Mouse (Mus musculus): ENCODE data around the gene Tk2.
A peak's percentile ranks its signal among the peaks of the same experiment; 100 is the strongest.

Tk2 gene

DNA sequence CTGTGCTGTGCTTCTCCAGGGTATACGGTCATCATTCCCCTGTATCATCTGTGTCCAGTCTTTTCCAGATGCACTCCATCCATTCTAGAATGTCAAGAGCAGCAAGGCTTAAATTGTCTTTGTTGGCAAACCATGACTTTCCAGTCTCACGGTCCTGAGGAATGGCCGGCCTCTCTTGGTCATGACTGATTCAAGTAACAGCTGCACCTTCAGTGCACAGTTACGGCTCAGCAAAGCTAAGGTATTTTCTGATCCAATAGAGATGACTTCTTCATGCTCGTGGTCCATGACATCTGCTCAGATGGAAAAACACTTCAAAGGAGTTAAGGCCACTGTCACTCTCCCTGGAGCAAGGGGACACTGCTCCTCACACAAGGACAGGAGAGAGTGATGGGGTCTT lies 21.3 kb downstream of the Tk2 start:
- DNase-seq (ENCODE audit: extremely low read depth, low read depth): no peak

DNA sequence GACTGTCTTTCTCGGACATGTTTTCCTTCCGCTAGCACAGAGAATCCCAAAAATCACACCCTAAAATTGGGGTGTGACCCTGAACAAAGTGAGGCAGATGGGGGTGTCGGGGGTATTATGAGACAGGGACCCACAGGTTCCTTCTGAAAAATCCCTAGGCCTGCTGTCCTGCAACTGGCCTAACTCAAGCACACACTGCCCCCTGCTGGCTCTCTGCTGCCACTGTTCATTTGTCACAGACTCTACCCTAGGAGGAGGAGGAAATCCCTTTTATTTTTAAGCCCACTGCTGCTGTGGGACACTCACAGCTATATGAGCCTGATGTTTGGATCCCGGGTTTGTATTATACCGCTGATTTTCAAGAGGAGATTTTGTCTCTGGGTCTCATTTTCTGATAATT lies 28.6 kb downstream of the Tk2 start:
- DNase-seq (ENCODE audit: extremely low read depth, low read depth): peak; percentile 65

GRCm38 (mm10) chr8:104219079-104219478 lies 29.3 kb downstream of the Tk2 start:
- peak; percentile 75 for DNase-seq (ENCODE audit: extremely low read depth, low read depth)

GRCm38 (mm10) chr8:104217601-104218000 lies 30.8 kb downstream of the Tk2 start:
- no peak for DNase-seq (ENCODE audit: extremely low read depth, low read depth)

- no peak for DNase-seq (ENCODE audit: extremely low read depth, low read depth)
These were observed 43.1 kb downstream of the Tk2 start for GRCm38 (mm10) chr8:104205292-104205691.

- DNase-seq (ENCODE audit: extremely low read depth, low read depth): no peak
These were observed 46.0 kb downstream of the Tk2 start for GRCm38 (mm10) chr8:104202320-104202719.

DNA sequence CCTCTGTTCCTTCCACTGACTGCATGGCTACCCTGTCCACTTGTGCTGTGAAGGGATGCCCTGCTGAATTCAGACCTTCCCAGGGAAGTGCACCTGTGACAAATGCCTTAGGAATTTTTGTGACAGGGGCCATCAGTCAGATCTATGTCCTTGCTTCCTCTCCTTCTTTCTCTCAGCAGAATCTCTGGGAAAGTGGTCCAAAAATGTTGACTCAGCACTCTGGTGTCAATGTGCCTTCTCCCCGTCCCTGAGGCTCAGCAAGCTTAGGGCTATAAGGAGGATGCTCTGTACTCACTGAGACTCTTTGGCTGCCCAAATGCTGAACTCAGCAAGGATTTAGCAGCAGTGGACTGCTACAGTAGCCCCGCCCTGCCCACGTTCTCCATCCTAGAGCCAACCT lies 46.7 kb downstream of the Tk2 start:
- no peak for DNase-seq (ENCODE audit: extremely low read depth, low read depth)

DNA sequence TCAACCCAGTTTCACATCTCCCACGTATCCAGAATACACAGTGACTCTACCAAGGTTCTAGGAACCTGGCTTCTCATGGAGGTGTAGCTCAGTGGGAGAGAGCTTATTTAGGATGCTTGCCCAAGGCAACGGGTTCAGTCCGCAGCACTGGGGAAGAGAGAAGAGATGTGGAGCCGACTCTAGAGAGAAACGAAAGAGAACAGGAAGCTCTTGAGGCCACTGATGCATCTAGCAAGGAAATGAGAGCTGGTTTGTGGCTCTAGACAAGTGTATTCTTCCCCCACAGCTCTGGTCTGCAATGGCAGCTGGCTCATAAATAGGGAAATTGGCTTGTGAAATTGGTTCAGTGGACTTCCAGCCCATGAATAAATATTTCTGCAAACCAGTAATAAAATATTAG lies 48.6 kb downstream of the Tk2 start:
- no peak for DNase-seq (ENCODE audit: extremely low read depth, low read depth)

GRCm38 (mm10) chr8:104191496-104191895 lies 56.9 kb downstream of the Tk2 start:
- no peak for DNase-seq (ENCODE audit: extremely low read depth, low read depth)

GRCm38 (mm10) chr8:104190777-104191468 lies 57.4 kb downstream of the Tk2 start:
- DNase-seq (ENCODE audit: extremely low read depth, low read depth): no peak

DNA sequence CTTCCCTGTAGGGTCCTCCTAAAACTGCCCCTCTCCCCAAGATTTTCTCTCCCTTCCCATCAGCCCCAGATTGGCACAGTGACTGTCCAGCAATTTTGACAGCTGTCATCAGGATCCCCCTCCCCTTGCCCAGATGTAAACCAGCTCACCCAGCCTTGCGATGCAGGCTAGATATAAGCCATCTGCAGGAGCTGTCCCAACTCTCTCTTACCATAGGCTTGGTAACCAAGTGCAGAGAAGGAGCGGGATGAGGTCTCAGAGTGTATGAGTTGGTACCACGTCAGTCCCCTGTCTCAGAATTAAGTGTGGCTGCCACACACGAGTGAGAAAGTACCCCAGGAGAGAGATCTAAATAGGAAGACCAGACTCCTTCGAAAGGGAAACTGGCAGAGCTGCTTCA lies 59.9 kb downstream of the Tk2 start:
- DNase-seq (ENCODE audit: extremely low read depth, low read depth): no peak

GRCm38 (mm10) chr8:104187622-104188021 lies 60.7 kb downstream of the Tk2 start:
- no peak for DNase-seq (ENCODE audit: extremely low read depth, low read depth)

DNA sequence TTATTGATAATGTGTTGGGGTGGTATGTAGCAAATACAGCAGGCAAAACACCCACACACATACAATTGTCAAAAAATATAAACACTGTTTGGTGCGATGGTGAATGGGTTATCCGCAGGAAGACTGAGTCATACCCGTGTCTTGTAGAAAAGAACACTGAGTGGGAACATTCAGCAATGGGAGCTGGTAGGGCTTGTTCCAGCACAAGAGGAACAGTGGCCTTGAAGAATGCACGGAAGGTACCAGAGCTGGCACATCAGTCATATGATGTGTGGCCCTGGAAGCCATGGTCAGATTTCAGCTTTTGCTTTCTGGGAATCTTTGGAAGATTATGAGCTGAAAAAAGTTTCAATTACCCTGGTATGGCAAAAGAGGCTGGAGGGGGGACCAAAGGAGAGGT lies 61.5 kb downstream of the Tk2 start:
- DNase-seq (ENCODE audit: extremely low read depth, low read depth): no peak

DNA sequence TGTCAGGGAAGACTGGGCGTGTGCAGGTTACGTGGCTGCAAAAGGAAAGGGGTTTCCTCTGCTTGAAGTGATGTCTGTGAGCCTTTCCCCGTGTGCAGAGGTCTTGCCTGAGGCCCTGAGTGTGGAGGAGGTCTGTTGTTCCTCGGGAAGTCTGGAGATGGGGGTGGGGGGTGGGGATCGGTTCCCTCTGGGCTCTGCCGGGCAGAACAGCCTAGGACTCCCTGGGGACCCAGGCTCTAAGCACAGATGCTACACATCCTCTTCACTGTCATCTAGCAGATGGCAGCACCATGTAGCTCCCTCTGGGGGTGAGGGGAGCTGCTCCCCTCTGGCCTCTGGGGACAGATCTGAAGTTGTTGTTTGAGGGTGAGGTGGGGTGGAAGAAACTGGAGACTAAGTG lies 63.5 kb downstream of the Tk2 start:
- DNase-seq (ENCODE audit: extremely low read depth, low read depth): no peak

GRCm38 (mm10) chr8:104177054-104177453 lies 71.3 kb downstream of the Tk2 start:
- DNase-seq (ENCODE audit: extremely low read depth, low read depth): no peak
